Mouse (Mus musculus) C2C12 (cell line): Measurements from ENCODE around the gene Pdcd6.

Experiments used
- CTCF ChIP-seq: IDR thresholded peaks from one replicate; pipeline ENCODE4 v1.5.1; 2011; ENCODE audit not compliant: control insufficient read depth, insufficient read depth, insufficient read length
- FOSL1 ChIP-seq: IDR thresholded peaks from one replicate; pipeline ENCODE4 v1.8.0; 2011; ENCODE audit warnings: mild to moderate bottlenecking, low read length; ENCODE audit not compliant: poor library complexity, insufficient read depth, severe bottlenecking
- MAX ChIP-seq: IDR thresholded peaks from one replicate; pipeline ENCODE4 v1.6.1; 2011; ENCODE audit warnings: mild to moderate bottlenecking, control low read depth
- MYOD1 ChIP-seq: IDR thresholded peaks from one replicate; pipeline ENCODE4 v1.6.1; 2011; ENCODE audit warnings: low read depth; ENCODE audit not compliant: control insufficient read depth, insufficient read length
- MYOG ChIP-seq: IDR thresholded peaks from one replicate; pipeline ENCODE4 v1.6.1; 2011; ENCODE audit not compliant: control insufficient read depth, insufficient read length; ENCODE audit errors: extremely low read depth
- USF1 ChIP-seq: IDR thresholded peaks from one replicate; pipeline ENCODE4 v1.6.1; 2011; ENCODE audit warnings: low read depth, mild to moderate bottlenecking, control low read depth, moderate library complexity

GRCm38 (mm10) chr13:74296376-74296775 lies 21.0 kb downstream of the Pdcd6 start:
- TF ChIP-seq CTCF (no peak), MYOD1 (no peak), USF1 (no peak), MYOG (no peak), MAX (no peak), FOSL1 (no peak)
